Mouse (Mus musculus) testis, postnatal 10 days (tissue): ENCODE data around the gene Tiprl.
A peak's percentile ranks its signal among the peaks of the same experiment; 100 is the strongest.

Source experiments
- DNase-seq: peaks from one replicate; pipeline ENCODE4 v3.0.0; 2021; ENCODE audit warnings: low spot score

The Tiprl gene

GRCm38 (mm10) chr1:165236321-165237298, at the start of gene Tiprl:
TSS of gene Tiprl (minus strand) at chr1:165236996.
- peak; percentile 98 for DNase-seq

- DNase-seq, result no peak
These were observed 47.3 kb upstream of the Tiprl start for GRCm38 (mm10) chr1:165284096-165284495.

- no peak for DNase-seq
These were observed 46.2 kb upstream of the Tiprl start for GRCm38 (mm10) chr1:165282967-165283345.

- DNase-seq, result peak; percentile 48
These were observed 45.6 kb upstream of the Tiprl start for GRCm38 (mm10) chr1:165282222-165282966.

GRCm38 (mm10) chr1:165281351-165282221, 44.8 kb upstream of the Tiprl start:
- peak; percentile 77 for DNase-seq

- DNase-seq, result no peak
These were observed 43.9 kb upstream of the Tiprl start for GRCm38 (mm10) chr1:165280741-165281140.

- DNase-seq, result no peak
These were observed 38.1 kb upstream of the Tiprl start for GRCm38 (mm10) chr1:165274946-165275345.

GRCm38 (mm10) chr1:165252027-165252671, 15.4 kb upstream of the Tiprl start:
- peak; percentile 86 for DNase-seq

- DNase-seq, result no peak
These were observed 13.8 kb upstream of the Tiprl start for GRCm38 (mm10) chr1:165250546-165250945.

- DNase-seq, result no peak
These were observed 12.0 kb upstream of the Tiprl start for GRCm38 (mm10) chr1:165248842-165249241.

GRCm38 (mm10) chr1:165247788-165248187, 11.0 kb upstream of the Tiprl start:
- DNase-seq, result no peak

- no peak for DNase-seq
These were observed 10.3 kb upstream of the Tiprl start for GRCm38 (mm10) chr1:165247085-165247484.

GRCm38 (mm10) chr1:165246587-165246986, 9.8 kb upstream of the Tiprl start:
- no peak for DNase-seq

- no peak for DNase-seq
These were observed 950 bp downstream of the Tiprl start for GRCm38 (mm10) chr1:165235846-165236245.

GRCm38 (mm10) chr1:165233806-165234205, 3.0 kb downstream of the Tiprl start:
- no peak for DNase-seq

- DNase-seq, result peak; percentile 22
These were observed 6.1 kb downstream of the Tiprl start for GRCm38 (mm10) chr1:165230691-165231090.

- peak; percentile 5 for DNase-seq
These were observed 7.2 kb downstream of the Tiprl start for GRCm38 (mm10) chr1:165229577-165229976.

GRCm38 (mm10) chr1:165217023-165217589, 19.7 kb downstream of the Tiprl start:
- DNase-seq, result no peak

GRCm38 (mm10) chr1:165215831-165216230, 21.0 kb downstream of the Tiprl start:
- no peak for DNase-seq

GRCm38 (mm10) chr1:165205591-165205990, 31.2 kb downstream of the Tiprl start:
- DNase-seq, result no peak

- DNase-seq, result no peak
These were observed 33.2 kb downstream of the Tiprl start for GRCm38 (mm10) chr1:165203488-165204035.
